Mouse (Mus musculus) right cerebral cortex, adult 18-20 months (tissue): Measurements from ENCODE around the gene Rhobtb3.
"Not testable (repeated sequence)": the region's sequence is repeated elsewhere in the genome, so short reads cannot be mapped to it uniquely, and the experiment has no call there.

Source experiments
- DNase-seq: peaks from one replicate; pipeline ENCODE4 v3.0.0; 2022; ENCODE audit warnings: mixed read lengths

Rhobtb3 gene

GRCm38 (mm10) chr13:75927951-75928350, 15.8 kb downstream of the Rhobtb3 start:
- no peak for DNase-seq

- DNase-seq = no peak
These were observed 29.6 kb downstream of the Rhobtb3 start for GRCm38 (mm10) chr13:75914151-75914550.

- no peak for DNase-seq
These were observed 35.5 kb downstream of the Rhobtb3 start for GRCm38 (mm10) chr13:75908187-75908586.

GRCm38 (mm10) chr13:75907133-75907532, 36.6 kb downstream of the Rhobtb3 start:
- no peak for DNase-seq

- no peak for DNase-seq
These were observed 39.1 kb downstream of the Rhobtb3 start for GRCm38 (mm10) chr13:75904660-75905059.

- DNase-seq = not testable (repeated sequence)
These were observed 42.8 kb downstream of the Rhobtb3 start for GRCm38 (mm10) chr13:75900928-75901327.

GRCm38 (mm10) chr13:75892876-75893275, 50.8 kb downstream of the Rhobtb3 start:
- no peak for DNase-seq

GRCm38 (mm10) chr13:75892291-75892690, 51.4 kb downstream of the Rhobtb3 start:
- no peak for DNase-seq

GRCm38 (mm10) chr13:75891868-75892267, 51.9 kb downstream of the Rhobtb3 start:
- peak; percentile 32 for DNase-seq

- DNase-seq = no peak
These were observed 59.9 kb downstream of the Rhobtb3 start for GRCm38 (mm10) chr13:75883792-75884191.

GRCm38 (mm10) chr13:75880501-75880900, 63.2 kb downstream of the Rhobtb3 start:
- no peak for DNase-seq

- no peak for DNase-seq
These were observed 64.0 kb downstream of the Rhobtb3 start for GRCm38 (mm10) chr13:75879756-75880155.

- DNase-seq = peak; percentile 59
These were observed 65.8 kb downstream of the Rhobtb3 start for GRCm38 (mm10) chr13:75877907-75878306.

- no peak for DNase-seq
These were observed 67.1 kb downstream of the Rhobtb3 start for GRCm38 (mm10) chr13:75876592-75876991.

- not testable (repeated sequence) for DNase-seq
These were observed 67.5 kb downstream of the Rhobtb3 start for GRCm38 (mm10) chr13:75876188-75876587.

- no peak for DNase-seq
These were observed 68.9 kb downstream of the Rhobtb3 start for GRCm38 (mm10) chr13:75874608-75875376.

GRCm38 (mm10) chr13:75867876-75868275, 75.8 kb downstream of the Rhobtb3 start:
- DNase-seq = peak; percentile 43

GRCm38 (mm10) chr13:75865486-75866184, 78.1 kb downstream of the Rhobtb3 start:
- no peak for DNase-seq

GRCm38 (mm10) chr13:75859264-75859844, 84.4 kb downstream of the Rhobtb3 start:
- no peak for DNase-seq

GRCm38 (mm10) chr13:75853118-75853517, 90.6 kb downstream of the Rhobtb3 start:
- DNase-seq = no peak

- DNase-seq = no peak
These were observed 91.7 kb downstream of the Rhobtb3 start for GRCm38 (mm10) chr13:75852027-75852426.

GRCm38 (mm10) chr13:75847027-75847426, 96.7 kb downstream of the Rhobtb3 start:
- no peak for DNase-seq

GRCm38 (mm10) chr13:75845519-75846166, 98.1 kb downstream of the Rhobtb3 start:
- no peak for DNase-seq
